Mouse (Mus musculus) thymus, postnatal 4 days (tissue): Measurements from ENCODE around the gene Satb2.
"Not testable (repeated sequence)": the region's sequence is repeated elsewhere in the genome, so short reads cannot be mapped to it uniquely, and the experiment has no call there.

ENCODE experiments used
- DNase-seq: peaks from one replicate; pipeline ENCODE4 v3.0.0; 2021

Gene Satb2

DNA sequence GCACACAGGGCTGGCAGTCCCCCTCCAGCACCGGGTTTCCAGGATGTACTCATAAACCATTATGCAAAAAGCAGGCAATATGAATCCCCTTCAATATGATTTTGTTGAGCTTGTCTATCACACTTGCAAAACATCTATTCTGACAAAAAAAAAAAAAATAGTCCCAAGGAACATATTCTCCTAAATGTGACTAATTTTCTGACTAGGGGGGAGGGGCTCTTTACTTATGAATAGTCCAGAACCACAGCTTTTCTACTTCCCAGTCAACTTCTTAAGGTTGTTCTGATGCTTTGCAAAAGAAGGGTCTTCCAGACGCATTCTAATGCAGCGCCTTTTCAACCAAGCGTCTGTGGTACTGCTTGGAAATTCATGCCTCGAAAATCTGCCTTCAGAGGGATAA lies 155.7 kb downstream of the Satb2 start:
- DNase-seq: no peak

GRCm38 (mm10) chr1:56822025-56822424 lies 156.4 kb downstream of the Satb2 start:
- no peak for DNase-seq

DNA sequence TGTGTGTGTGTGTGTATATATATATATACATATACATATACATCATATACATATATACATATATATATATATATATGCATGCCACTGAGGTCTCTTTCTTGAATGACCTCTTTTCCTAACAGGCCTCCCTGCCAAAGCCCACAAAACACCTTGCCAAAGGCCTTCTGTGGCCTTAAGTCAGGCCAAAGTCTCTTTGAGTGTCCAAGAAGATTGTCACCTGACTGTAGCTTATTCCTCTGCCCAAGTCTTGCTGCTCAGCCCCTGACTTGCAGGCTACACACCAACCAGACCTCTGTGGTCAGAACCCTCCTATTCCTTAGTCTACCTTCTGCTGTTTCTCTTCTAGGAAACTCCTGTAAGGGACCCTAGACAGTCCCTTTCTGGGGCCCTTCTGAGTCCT lies 164.9 kb downstream of the Satb2 start:
- no peak for DNase-seq

DNA sequence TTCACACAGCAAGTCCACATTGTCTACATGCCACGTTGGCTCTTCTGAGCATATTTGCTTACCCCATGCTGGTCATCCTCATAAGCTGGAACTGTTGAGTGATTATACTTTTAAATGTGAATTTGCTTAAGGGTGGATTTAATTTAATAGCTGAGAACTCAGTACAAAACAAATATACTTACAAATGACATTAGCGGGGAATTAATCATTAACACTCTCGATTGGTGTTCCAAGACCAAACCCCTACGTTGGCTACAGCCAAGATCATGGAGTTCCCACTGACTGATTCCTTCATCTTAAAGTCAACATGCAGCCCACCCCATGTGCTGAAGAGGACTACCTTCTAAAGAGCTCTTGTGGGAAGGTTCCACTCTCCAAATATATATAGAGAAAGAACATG lies 165.5 kb downstream of the Satb2 start:
- no peak for DNase-seq

DNA sequence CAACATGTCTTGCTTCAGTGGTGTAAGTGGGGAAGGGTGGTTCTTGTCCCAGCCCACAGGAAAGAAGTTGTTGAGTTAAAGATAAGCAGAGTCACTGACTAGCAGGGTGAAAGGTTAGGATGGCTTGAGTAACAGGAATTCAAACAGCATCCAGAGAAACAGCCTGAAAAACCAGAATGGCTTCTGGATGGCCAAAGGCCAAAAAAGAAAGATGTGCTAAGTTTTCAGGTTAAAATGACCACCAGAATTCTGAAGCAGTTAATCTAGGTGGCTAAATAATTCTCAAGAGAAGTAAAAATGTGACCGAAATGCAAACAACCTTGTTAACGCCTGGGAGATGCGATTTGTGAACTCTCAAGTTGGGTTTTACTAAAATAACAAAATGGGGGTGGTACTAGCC lies 167.0 kb downstream of the Satb2 start:
- DNase-seq: no peak

- no peak for DNase-seq
These were observed 172.4 kb downstream of the Satb2 start for GRCm38 (mm10) chr1:56806006-56806405.

GRCm38 (mm10) chr1:56800611-56801010 lies 177.8 kb downstream of the Satb2 start:
- DNase-seq: no peak

GRCm38 (mm10) chr1:56795016-56795608 lies 183.3 kb downstream of the Satb2 start:
- no peak for DNase-seq

DNA sequence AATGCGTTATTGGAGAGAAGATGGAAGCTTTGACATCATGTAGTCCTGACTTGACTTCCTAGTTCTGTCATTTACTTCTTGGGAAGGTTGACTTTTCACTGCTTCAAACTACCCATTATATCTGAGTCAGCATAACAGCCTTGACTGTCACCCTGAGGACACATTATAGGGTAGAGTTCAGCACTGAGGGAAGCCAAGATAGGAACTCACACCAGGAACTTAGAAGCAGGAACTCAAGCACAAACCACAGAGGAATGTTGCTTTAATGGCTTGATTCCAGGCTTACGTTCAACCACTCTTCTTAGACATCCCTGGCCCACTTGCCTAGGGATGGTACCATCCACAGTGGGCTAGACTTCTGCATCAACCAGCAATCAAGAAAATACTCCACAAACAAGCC lies 188.8 kb downstream of the Satb2 start:
- DNase-seq: no peak

- DNase-seq: not testable (repeated sequence)
These were observed 196.3 kb downstream of the Satb2 start for GRCm38 (mm10) chr1:56782139-56782538.

- DNase-seq: no peak
These were observed 214.2 kb downstream of the Satb2 start for GRCm38 (mm10) chr1:56764205-56764604.

DNA sequence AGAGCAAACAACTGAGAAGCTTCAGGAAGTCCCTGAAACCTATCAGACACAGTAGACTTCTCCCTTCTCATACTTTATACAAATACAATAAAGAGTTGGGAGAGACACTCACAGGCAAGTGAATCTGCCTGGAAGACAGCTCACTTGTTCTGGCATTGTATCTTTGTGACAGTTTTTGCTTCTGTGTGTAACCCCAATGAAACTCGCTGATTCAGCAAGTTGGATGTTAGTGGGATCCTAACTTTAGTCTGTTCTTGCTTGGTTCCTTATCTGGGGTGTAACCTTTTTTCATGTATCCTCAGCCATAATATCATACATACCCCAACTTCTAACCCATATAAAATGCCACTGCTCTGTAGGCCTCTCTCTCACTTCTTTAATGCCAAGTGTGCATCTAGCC lies 216.9 kb downstream of the Satb2 start:
- no peak for DNase-seq

DNA sequence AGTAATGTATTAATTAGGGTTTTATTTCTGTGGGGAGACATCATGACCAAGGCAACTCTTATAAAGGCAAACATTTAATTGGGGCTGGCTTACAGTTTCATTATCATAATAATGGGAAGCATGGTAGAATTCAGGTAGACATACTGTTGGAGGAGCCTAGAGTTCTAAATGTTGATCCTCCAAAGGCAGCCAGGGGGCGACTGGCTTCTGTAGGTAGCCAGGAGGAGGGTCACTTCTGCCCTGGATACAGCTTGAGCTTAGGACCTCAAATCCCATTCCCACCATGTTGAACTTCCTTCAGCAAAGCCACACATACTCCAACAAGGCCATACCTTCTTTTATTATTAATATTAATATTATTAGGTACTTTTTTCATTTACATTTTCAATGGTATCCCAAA lies 225.2 kb downstream of the Satb2 start:
- DNase-seq: no peak

DNA sequence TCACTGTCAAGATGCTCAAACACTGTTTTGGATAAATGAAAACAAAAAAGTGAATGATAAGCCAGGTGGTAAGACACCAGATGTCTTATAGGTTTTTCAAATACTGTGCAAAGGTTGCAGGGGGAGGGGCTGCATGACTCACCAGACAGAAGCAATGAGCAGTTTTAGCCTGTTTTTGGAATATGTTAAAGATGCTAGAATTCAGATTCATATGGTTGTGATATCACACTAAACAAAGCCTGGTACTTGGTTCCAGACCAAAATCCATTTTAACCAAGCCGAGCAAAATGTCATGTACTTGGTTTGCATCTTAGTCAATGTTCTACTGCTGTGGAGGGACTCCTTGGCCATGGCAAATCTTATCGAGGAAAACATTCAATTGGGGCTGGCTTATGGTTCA lies 227.8 kb downstream of the Satb2 start:
- no peak for DNase-seq

GRCm38 (mm10) chr1:56749629-56750311 lies 228.7 kb downstream of the Satb2 start:
- DNase-seq: no peak

DNA sequence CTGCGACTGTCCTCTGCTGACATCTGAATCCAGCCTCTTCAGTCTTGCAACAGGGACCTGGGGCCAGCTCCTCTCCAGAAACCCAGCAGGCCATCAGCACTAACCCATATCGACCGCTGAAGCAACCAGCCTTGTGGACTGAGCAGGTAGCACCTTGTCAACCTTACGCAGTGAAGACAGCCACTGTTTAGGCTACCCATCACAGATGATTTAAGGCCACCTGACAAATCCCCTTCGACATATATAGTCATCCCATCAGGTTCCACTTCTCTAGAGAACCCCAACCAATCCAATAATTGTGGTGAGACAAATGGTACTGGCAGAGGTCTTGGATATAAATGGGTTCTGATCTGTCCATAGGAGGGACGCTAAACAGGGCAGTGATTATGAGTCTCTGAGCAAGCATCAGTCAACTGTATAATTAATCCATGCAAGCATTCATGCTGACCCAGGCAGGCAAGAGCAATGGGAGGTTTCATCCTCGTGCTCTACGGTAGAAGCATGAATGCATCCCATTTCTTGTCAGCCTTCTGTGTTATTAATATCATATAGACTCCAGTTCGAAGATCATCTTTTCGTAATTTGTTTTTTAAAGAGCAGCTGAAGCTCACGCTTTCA lies 229.5 kb downstream of the Satb2 start:
- no peak for DNase-seq
